Mouse (Mus musculus) cortical plate, adult 2 months (tissue): ENCODE measurements around the gene Pi16. TPM values are rescaled to one million over a fixed set of nuclear protein-coding genes. Genes with fewer than 3 reads are reported as not detected.

ENCODE experiments used
- H3K27ac ChIP-seq: fragments of 200-500 bp; 2 replicates; pipeline ENCODE4 v1.5.1; 2012; ENCODE audit warnings: low read length, control low read depth, inconsistent platforms; ENCODE audit not compliant: insufficient read depth
- H3K4me1 ChIP-seq: fragments of 200-500 bp; 2 replicates; pipeline ENCODE4 v1.6.1; 2011; ENCODE audit warnings: low read length; ENCODE audit not compliant: control insufficient read depth, insufficient read depth
- H3K4me3 ChIP-seq: fragments of 200-500 bp; 2 replicates; pipeline ENCODE4 v1.5.1; 2011; ENCODE audit warnings: mild to moderate bottlenecking, low read length, control low read depth; ENCODE audit not compliant: insufficient read depth
- CTCF ChIP-seq: fragments of 200-500 bp; IDR thresholded peaks from 2 replicates; pipeline ENCODE4 v1.5.1; 2011; ENCODE audit warnings: mild to moderate bottlenecking, control low read depth, low read length; ENCODE audit not compliant: insufficient read depth; ENCODE audit errors: extremely low read depth
- POLR2A ChIP-seq: fragments of 200-500 bp; IDR thresholded peaks from 2 replicates; pipeline ENCODE4 v1.6.1; 2011; ENCODE audit warnings: mild to moderate bottlenecking, low read length, control low read depth; ENCODE audit not compliant: insufficient read depth; ENCODE audit errors: extremely low read depth
- polyA plus RNA-seq: library from polyadenylated mRNA; depleted of rRNA; stranded (reverse); fragments of >200 nt; gene quantifications from 2 replicates; pipeline ENCODE4 v1.2.3, GENCODE M21; 2012

The Pi16 gene
- polyA plus RNA-seq, 1 experiment, result 0.67 TPM

DNA sequence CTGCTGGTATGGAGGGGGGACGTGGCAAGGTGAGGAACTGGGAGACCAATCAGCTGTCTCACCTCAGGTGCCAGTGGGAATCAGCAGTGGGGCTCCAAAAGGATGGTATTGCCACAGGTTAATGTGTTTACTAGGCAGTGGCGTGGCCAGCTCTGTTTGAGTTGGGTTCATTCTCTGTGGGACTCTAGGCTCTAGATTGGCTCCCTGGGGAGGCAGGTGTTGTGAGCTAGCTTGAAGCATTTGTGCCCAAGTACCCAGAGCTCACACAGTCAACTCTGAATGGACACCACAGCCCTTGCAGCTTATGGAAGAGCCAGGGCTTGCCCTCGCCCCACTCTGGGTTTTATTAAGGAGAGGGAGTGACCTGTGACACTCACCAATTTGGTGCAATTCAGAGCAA, 13.6 kb upstream of the Pi16 start:
- TF ChIP-seq POLR2A (no peak), CTCF (no peak)
- H3K27ac ChIP-seq, result no peak overlapping the region
- H3K4me1 ChIP-seq, result no peaks in the 10 kb centered on the region
- no peak overlapping the region for H3K4me3 ChIP-seq

DNA sequence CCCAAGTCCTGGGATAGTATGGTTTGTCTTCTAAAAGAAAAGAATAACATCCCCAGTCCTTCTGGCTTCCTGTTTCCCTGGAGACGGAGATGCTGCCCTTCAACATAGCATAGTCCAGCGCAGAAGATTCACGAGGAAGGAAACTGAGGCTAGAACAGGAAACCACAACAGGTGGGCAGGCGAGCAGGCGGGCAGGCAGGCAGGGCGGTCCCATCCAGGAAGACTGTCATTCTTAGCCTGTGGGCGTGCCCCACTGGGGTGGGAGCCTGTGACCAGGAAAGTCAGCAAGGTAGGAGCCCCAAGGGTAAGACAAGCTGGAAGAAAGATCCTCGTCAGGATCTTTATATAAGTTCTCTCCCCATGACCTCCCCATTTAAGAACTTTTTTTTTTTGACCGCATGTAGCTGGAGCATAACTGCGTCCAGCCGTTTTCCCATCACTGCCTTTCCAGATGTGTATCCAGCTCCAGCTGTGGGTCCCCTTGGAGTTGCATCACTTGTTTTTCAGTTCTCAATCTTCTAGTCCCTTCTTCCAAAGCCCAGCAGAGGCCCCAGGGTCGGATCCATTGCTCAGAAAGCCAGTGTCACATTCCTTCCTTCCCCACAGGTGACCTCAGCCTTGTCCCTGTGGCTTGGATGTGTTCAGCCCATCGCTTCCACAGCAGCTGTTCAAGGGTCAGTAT, 13.0 kb upstream of the Pi16 start:
- Histone ChIP-seq H3K27ac (no peak overlapping the region), H3K4me1 (no peaks in the 10 kb centered on the region), H3K4me3 (no peak overlapping the region)
- TF ChIP-seq CTCF, result no peak
- no peak for TF ChIP-seq POLR2A

DNA sequence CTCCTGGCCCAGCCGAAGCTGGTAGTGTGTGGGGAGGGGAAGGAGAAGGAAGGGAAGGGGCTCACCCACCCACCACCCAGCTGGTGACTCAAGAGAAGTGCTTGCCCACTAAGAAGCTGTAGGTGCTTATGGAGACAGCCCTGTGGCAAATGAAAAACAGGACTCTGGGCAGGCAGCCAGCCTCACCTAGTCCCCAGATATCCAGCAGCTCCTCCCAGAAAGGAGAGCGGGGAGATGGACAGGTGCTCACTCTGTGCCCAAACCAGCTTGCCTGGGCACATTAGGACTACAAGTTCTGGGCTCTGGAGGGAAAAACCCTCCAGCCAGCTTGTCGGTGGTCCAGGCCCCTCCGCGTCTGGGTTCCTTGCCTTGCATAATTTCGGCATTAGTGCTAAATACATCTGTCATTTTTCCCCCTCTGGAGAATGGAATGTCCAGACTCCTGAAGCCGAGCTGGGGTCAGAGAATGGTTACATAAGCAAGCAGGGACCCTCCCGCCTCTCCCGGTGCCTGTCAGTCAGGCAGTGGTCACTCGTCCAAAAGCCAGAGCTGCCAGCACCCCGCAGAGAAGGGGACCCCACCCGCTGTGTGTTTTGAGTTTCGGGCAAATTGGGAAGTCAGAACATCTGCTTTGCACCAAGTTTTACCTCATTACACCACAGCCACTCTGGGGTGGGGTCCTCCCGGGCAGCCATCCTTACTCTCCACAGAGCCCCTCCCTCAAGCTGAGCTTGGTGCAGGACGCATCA, 12.2 kb upstream of the Pi16 start:
- TF ChIP-seq CTCF (no peak), POLR2A (no peak)
- no peak overlapping the region for H3K4me3 ChIP-seq
- H3K27ac ChIP-seq, result no peak overlapping the region
- no peaks in the 10 kb centered on the region for H3K4me1 ChIP-seq

DNA sequence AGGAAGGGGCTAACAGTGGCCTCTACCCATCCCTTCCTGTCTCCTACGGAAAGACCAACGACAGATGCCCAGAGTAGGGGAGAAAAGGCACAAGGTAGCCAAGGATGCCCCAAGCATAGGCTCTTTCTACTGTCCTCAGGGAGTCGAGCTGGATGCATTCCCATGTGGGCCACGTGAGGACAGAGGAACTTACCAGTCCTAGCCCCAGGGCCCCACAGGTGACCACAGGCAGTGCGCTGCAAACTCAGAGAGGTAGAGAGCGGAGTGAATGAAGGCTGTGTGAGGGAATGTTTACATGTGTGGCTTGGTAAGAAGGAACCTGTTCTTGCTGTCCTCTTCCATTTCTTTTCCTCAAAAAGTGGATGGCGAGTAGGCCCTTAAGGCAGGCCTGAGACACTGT, 11.6 kb upstream of the Pi16 start:
- no peak for TF ChIP-seq CTCF
- TF ChIP-seq POLR2A, result no peak

DNA sequence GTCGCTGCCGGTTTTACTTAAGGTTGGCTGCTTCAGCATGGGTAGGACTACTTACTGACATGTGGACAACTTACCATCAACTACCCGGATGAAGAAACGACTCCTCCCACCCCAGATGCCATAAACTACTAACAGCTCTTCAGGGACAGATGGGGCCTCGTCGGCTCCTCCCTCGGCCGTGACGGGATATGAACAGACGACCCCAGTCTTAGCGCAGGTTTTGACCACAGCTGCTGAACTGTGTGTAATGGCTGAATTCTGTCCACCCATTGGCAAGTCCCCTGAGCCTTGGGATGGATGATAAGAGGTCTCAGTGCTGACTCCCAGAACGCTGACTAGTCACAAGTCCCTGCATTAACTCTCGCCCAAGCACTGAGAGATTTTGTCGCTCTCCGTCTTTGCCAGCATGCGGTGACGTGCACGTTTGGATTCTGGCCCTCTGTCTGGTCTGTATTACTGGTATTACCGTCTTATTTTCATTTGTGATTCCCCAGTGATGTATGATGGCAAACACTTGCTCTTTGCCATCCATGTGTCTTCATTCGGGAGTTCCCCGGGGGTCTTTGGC, 7.3 kb upstream of the Pi16 start:
- no peak overlapping the region for H3K27ac ChIP-seq
- no peak for TF ChIP-seq CTCF
- no peak for TF ChIP-seq POLR2A

More for the DNA sequence above, 11.6 kb upstream of the Pi16 start:
- no peaks in the 10 kb centered on the region for H3K4me1 ChIP-seq
- H3K4me3 ChIP-seq, result no peak overlapping the region
- no peak overlapping the region for H3K27ac ChIP-seq

DNA sequence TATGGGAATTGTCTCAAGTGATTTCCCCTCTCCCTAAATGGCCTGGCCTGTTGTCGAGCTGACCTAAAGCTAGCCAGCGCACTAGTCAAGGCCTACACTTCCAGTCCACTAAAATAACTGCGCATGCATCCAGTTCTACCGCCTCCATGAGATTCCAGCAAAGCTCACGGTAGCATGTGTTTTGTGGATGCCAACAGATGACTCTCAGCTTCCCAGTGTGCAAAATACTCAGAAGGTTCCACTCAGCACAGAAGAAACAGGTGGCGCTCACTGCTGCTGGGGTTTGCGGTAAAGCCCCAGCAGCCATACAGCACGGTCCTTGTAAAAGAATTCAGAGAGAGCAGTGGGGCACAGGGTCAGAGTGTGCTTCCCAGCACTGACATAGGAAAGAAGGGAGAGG, 5.9 kb upstream of the Pi16 start:
- TF ChIP-seq POLR2A, result no peak
- TF ChIP-seq CTCF, result no peak
- Histone ChIP-seq H3K4me1 (no peaks in the 10 kb centered on the region), H3K4me3 (no peak overlapping the region), H3K27ac (no peak overlapping the region)

More for the DNA sequence above, 7.3 kb upstream of the Pi16 start:
- Histone ChIP-seq H3K4me3 (no peak overlapping the region), H3K4me1 (no peaks in the 10 kb centered on the region)

DNA sequence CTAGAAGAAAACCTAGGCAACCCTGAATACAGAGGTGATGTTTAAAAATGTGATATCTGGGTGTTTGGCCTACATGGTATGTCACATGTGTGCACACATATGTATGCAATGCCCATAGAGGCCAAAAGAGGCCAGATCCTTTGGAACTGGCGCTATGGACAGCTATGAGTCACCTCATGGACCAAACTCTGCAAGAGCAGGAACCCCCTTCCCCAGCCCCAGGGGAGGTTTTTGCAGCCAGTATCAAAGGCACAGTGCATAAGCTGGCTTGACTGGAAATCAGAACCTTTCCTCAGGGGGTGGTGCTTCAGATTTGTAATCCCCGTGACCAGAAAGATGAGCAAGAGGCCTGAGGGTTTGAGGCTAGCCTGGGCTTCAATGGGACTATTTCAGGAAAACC, 5.4 kb upstream of the Pi16 start:
- TF ChIP-seq POLR2A, result no peak
- no peak for TF ChIP-seq CTCF
- H3K27ac ChIP-seq, result no peak overlapping the region
- no peaks in the 10 kb centered on the region for H3K4me1 ChIP-seq
- no peak overlapping the region for H3K4me3 ChIP-seq

DNA sequence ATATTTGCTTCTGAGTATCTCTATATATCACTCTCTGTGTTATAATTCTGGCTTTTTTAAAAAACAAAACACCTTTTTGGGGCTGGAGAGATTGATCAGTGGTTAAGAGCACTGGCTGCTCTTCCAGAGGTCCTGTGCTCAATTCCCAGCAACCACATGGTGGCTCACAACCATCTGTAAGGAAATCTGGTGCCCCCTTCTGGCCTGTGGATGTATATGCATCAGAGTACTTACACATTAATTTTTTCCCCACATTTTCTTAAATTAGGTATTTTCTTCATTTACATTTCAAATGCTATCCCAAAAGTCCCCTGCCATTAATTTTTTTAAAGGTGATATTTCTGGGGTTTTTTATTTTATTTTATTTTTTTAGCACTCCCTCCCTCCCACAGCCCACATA, 4.2 kb upstream of the Pi16 start:
- Histone ChIP-seq H3K4me1 (no peaks in the 10 kb centered on the region), H3K27ac (no peak overlapping the region), H3K4me3 (no peak overlapping the region)
- TF ChIP-seq CTCF (no peak), POLR2A (no peak)

DNA sequence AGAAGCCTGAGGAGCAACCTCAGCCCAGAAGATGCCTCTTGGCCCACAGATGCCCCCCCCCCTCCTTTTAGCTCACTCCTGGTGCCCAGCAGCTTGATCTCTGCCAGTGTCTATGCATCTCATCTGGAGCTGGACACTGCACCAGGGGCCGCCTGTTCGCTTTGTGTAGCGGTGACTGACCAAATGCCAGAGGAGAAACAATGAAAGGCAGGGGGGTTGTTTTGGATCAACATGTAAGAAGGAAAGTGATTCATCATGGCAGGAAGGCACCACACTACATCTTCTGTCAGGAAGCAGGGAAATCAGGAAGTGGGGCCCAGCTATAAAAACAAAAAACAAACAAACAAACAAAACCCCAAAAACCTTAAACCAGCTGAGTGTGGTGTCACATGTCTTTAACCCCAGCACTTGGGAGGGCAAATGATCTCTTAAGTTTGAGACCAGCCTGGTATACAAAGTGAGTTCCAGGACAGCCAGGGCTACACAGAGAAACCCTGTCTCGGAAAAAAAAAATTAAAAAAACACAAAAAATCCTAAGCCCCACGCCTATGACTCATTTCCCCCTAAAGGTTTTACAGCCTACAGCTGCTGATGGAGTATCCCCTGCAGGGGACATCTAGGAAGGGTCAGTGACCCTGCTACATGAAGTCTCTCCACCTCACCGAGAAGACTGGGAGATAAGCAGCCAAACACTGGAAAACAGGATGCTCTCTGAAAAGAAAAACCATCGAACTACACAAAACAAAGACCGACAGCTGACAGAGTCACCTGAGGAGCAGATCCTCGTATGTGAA, 1.6 kb upstream of the Pi16 start:
- Histone ChIP-seq H3K4me1 (no peaks in the 10 kb centered on the region), H3K4me3 (no peak overlapping the region), H3K27ac (no peak overlapping the region)
- TF ChIP-seq POLR2A (no peak), CTCF (no peak)
